Mouse (Mus musculus) C2C12 (cell line): ENCODE results near the gene Spred2.

ENCODE experiments used
- CEBPB ChIP-seq: IDR thresholded peaks from one replicate; pipeline ENCODE4 v1.6.1; 2011; ENCODE audit warnings: low read depth, mild to moderate bottlenecking, control low read depth, moderate library complexity
- MAX ChIP-seq: IDR thresholded peaks from one replicate; pipeline ENCODE4 v1.6.1; 2011; ENCODE audit warnings: mild to moderate bottlenecking, control low read depth

GRCm38 (mm10) chr11:19947626-19948135 is 23.5 kb downstream of the Spred2 start:
- TF ChIP-seq MAX (no peak), CEBPB (no peak)
